Mouse (Mus musculus): ENCODE results near the gene Mfsd14a. TPM values are rescaled to one million over a fixed set of nuclear protein-coding genes. Genes with fewer than 3 reads are reported as not detected.

The Mfsd14a gene
- total RNA-seq, 2 experiments from 2014 or later, result 15.9 to 18.4 TPM

DNA sequence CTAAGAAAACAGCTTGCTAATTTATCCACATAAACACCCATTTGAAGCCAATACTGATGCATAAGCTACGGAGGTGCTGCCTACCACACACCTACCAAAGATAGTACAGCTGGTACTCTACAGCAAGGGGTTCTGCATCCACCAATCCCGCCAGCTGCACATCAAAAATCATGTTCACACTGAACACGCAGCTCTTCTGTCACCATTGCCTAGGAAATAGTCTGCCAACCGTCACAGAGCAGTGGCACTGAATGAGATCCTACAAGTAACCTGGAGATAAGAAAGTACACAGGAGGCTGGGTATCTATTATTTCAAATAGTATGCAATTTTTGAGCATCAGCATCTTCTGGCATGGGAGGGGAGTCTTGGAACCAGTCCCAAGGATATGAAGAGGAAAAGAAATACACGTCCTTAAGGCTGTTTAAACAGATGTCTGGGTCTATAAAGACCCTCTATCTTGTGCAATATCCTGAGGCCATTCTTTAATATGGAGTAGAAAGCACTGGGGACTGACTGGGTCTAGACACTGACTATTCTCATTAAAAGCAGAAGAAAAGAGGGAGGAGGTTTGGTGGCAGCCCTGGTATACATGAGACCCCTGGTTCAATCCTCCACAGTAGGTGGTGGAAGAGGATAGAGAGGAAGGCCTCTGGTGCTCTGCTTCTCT is 9.1 kb downstream of the Mfsd14a start:
- DNase-seq, result no peak

DNA sequence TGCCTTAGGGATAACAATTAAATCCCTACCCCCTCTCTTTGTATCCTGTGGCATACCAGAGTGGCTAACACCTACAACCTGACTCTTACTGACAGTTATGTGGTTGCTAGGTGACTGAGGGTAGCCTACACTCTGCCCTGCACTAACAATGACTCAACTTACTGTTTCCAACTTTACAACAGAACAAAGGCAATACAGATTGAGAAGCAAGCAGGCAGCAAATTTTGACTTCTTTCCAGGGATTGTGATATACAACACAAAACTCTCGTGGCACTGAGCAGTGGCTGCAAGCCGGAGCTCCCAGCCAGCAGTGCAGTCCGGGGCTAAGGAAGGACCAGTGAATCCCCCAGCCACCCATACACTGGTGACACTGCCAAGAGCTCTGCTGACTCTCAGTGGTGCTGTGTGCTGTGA is 10.4 kb downstream of the Mfsd14a start:
- DNase-seq, result no peak

DNA sequence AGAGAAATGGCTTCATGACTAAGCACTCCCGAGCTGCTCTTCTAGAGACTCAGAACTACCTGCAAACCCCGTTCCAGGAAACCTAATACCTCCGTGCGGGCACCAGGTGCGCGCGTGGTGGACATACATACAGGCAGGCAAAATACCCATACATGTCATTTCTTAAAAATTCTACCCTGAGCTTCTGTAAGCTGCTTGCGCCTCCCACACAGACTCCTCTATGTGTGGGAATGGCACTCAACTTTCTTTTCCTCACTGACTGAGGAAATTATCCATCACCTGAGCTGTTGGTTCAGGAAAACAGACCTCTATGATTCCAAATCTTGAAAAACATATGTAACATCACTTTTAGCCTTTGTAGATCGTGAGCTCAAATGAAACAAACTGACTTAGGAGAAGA is 11.8 kb downstream of the Mfsd14a start:
- DNase-seq, result no peak

DNA sequence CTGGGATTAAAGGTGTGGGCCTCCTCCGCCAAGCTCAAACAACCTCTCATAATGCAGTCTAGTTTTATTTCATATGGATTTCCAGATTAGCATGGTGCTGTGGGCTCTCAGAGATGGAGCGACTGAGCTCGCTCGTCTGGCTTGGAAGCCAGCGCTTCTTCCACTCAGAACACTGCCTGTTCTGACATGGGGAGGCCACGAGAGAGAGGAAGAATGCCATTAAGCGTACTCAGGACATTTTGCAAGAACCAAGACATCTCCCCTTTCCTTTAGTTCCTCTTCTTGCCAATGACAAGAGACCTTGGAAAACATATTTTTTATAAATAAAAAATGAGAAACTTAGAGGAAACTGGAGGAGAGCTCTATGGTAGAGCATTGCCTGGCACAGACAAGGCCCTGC is 13.7 kb downstream of the Mfsd14a start:
- DNase-seq, result no peak

DNA sequence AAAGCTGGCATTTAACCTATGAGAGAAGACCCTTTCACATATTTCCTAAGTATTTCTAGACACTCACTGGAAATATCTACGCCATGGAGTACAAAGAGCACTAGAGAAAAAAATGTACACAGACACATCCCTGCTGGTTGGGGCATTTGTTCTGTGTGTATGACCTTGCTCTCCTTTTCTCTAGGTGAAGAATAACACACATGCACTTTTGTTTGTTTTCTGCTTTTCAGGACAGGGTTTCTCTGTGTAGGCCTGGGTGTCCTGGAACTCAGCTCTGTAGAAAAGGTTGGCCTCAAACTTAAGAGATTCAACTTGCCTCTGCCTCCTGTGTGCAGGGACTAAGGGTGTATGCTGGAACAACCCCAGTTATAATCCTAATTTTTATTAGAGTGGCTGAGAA is 16.1 kb downstream of the Mfsd14a start:
- no peak for DNase-seq

DNA sequence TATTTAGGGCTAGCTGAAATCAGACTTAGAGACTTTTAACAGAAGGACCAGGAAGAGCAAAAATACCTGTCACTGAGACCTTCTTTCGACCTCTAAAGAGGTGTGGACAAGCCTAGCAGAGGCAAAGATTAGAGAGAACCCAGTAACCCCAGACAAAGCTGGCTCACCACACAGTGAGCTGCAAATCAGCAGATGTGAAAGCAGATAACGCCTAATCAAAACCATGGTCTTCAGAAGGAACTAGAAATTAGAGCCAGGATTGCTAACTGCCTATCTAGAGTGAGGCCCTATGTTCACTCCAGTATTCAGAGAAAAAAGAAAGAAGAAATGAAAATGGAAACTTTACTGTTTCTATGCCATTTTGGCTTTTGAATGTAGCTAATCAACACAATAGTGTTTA is 20.1 kb downstream of the Mfsd14a start:
- no peak for DNase-seq

DNA sequence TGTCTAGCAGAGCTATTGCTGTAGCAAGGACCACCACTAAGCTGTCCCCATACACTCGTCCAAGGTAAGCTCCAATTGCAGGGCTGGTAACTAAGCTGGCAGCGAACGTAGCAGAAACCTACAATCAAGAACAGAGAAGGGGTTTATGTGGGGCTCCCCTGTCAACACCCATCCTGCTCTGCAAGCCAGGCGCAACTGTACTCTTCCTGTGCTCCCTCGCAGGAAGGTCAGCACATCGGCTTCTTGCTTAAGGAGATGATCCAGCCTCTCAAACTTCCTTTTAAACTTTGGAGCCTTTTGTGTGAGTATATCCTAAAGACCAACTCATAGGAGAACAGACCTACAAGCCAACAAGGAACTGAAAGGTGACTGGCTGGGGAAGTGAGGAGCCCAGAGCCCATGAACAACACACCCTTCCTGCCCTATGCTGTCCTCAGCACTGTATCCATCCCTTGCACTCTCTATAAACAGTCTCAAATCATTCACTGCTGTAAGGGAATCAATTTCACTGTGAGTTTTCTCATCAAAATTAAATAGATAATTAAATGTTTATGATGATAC is 20.6 kb downstream of the Mfsd14a start:
- DNase-seq, result peak in 1 of 2 experiments; percentile 39

DNA sequence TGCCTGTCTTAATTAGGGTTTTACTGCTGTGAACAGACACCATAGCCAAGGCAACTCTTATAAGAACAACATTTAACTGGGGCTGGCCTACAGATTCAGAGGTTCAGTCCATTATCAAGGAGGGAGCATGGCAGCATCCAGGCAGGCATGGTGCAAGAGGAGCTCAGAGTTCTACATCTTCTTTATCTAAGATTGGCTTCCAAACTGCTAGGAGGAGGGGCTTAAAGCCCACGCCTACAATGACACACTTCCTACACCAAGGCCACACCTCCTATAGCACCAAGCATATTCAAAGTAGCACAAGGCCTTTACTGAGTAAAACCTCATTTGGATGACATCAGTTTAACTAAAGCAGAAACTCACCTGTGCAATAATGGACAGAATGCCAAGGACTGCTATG is 22.5 kb downstream of the Mfsd14a start:
- DNase-seq, result no peak

DNA sequence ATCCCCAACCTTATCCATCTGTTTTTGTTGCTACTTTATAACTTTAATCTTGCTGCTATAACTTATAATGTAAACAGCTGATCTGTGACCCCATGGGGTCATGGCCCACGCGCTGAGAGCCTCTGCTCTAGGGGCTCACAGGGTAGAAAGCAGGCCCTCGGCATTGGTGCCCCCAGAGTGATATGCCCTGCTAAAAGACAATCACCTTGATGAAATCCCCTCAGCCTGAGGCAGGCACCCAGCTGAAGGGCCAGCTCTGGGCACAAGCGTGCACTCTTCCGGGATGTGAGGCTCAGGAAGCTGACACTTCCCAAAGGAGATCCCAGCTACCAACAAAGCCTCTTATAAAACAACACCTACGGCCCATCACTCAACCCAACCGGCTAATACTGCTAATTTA is 23.9 kb downstream of the Mfsd14a start:
- no peak for DNase-seq

DNA sequence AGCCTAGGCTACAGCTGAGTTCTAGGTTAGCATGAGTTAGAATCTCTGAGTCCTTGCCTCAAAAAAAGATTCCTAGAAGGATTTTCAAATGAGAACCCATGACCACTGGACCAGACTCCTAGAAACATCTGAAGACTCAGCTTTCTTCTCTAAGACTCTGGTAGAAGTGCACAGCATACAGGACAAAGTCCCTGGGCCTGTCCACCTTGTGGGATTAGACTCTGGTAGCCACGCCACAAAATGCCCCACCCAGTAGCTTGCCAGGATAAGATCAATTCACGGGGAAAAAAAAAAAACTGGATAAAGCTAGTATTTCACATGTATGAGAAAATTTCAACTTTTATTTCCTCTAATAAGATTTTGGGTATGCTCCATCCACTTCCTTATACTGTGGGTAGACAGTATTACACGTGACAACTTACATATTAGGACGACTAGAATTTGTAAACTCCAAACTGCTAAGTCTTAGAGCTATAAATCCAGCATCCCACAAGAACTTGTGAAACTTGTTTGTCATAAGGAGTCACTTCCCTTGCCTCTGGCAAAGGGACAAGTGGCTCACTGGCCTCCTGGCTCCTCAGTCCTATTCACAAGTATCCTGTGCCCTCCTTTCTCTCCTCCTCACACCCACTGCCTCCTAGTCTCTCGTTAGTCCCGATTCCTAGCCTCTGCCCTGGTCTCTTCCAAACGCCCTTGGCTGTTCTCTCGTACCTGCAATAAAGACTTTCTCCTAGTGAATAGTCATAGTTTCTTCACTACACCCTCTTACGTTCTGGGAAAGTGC is 24.6 kb downstream of the Mfsd14a start:
- no peak for DNase-seq

DNA sequence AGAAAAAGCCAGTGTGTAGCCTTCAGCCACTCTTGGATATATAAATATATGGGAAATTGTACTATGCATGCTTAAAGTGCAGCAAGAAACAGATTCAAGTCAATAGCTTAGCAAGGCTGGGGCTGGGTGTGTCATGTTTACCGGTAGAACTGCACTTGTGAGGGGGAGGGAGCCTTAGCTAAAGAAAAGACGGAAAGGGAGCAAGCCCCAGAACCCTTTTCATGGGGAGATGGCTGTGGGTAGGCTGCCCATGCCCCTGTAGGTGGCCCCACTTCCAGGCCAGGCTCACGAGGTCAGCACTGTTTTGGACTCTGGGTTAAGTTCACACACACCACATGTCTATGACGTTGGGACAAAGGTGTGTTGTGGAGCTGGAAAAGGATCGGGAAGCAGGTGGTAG is 26.7 kb downstream of the Mfsd14a start:
- no peak for DNase-seq

DNA sequence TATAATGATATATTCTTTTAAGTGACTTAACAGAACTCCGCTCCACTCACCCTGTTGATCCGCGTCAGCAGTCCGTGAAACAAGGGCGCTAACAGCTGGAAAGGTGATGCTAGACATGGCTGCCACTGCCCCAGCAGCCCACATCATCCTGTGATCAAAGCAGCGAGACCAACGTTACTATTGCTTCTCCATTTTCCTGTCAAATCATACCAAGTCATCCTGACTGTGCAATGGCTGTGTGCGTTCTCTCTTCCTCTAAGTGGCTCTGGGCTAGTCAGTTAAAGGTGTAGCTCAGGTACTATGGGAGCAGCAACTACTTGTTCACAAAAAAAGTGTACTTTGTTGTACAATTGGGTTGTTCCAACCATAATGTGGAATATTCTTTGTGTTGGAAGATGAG is 27.6 kb downstream of the Mfsd14a start:
- no peak for DNase-seq

DNA sequence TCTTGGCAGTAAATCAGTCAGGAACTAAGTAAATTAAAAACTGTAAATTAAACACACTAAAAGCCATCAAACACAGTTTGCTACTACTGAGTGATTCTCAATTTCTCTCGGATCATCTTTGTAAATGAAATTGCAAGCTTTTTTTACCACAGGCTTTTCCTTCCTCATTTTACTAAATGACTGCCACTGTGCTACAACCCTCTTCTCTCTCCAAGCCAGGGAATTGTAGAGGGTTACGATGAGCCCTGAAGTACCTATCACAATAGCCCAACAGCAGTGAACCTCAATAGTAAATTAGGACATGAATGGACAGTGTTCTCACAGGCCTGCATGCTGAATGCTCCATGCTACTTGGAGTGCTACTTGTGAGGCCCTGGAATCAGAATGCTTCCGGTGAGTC is 28.4 kb downstream of the Mfsd14a start:
- no peak for DNase-seq

DNA sequence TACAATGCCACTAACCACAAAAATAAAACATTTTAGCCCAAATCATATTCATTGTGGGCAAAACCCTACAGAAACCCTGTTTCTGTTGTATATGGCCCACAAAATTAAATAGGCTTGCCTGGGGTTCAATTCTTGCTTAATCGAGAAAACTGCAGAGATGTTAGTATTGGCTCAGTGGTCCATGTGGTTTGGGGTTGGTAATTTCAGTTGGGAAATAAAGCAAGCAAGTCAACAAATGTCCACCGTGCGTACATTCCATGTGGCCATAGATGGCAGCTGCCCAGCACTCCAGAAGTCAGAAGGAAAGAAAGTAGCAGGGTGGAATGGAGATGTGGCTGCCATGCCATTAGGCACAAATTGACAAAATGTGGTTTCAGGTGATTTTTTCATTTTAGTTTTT is 29.5 kb downstream of the Mfsd14a start:
- DNase-seq, result no peak

DNA sequence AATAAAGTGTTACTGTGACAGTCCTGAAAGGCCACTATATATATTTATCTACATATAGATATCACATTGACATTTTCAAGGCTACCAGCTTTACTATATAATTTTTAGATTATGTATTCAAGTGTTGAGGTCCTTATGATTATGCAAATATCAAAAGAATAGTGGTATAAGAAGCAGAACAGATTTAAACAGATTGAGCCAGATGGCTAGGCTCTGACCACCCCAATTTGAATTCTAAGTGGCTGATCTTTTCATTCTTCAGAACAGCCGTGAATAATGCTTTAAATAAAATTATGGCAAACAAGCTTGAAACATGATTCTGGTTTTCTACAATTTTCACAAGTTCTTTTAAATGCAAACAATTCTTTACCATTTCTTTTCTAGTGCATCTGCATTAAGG is 31.0 kb downstream of the Mfsd14a start:
- DNase-seq, result no peak

DNA sequence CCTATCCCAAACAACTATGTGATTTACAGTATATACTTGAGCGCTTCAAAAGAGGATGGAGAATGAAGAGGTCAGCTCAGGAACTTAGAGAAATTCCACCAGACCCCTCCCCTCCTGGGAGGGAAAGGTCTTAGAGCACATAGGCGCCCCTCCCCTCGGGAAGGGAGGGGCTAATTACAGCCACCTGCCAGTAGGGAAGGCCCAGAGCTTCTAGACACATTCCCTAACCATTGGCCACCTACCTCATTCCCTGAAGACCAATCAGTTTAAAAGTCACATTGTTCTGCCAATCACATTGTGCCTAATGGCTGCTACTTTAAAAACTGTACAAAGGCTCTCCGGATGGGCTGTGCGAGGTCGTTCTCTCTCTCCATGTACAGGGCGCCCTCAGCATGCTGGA is 39.8 kb downstream of the Mfsd14a start:
- no peak for DNase-seq

DNA sequence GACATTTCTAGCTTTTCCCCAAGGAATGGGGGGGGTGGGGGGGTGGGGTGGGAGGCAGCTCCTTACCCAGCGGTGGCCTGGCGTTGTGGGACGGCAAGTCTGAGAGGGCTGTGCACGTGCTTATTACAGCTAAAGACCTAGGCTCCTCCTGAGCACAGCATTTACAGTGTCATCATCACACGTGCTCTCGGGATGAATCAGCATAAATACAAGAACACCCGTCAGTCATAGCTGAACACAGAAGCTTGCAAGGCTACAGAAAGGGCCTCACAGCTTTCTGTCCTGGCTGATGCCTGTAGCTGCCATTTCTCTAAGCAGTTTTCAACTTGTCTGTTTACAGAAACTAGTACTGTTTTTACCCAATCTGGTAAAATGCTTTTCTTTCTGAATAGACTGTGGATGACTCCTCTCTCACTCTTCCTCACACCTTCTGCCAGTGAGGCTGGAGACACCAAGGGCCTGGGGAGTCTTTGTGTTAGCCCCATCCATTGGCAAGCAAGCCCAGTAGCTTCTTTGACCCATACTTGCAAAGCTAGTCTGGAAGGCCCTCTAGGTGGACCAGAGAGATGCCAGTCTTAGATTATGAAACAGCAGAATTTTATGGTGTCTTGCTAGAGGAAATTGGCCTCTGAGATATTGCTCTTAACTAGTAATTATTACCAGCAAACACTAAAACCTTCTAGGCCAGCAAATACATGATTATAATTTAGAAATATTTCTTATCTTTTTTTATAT is 41.7 kb downstream of the Mfsd14a start:
- no peak for DNase-seq

DNA sequence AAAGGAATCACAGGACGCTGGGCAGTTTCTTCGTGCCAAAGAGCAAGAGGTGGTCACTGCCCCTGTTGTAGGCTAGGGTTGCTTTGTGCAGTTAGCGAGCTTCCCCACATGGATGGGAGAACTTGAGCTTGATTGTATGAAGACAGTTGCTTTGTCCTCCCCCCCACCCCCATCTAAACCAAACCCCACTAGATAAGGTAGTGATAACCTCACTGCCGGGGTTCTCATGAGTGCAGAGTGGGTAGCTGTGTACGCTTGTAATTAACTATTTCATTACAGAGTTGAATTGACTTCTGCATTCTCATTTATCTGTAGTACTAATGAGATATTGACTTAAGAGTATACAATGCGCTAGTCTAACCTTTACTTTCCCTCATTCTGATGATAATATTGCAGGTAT is 43.6 kb downstream of the Mfsd14a start:
- DNase-seq, result no peak

DNA sequence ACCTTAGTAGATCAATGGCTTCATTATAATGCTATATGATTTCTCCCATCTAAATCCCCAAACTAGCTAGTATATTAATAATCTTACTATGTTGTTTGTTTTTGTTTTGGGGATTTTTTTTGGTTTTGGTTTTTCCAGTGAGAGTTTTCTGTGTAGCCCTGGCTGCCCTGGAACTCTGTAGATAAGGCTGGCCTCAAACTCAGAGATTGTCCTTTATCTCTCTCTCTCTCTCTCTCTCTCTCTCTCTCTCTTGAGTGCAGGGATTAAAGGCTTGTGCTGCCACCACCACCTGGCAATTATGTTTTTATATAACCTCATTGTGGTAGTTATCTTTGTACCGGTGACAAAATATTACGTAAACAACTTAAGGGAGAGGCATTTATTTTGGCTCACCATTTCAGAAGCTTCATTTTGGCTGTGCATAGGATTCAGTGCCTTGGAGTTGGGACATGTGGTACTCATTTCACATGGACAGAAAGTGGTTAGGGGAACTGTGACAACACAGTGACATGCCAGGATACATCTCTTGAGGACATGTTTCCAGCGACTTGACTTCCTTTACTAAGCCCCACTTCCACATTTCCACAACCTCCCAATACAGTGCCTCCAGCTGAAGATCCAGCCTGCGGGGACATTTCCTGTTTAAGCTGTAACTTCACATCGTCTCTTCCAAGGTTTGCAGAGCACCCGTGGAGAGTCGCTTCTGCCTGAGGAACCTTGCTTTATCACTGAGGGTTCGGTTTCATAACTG is 47.0 kb downstream of the Mfsd14a start:
- DNase-seq, result peak in 1 of 2 experiments; percentile 8

DNA sequence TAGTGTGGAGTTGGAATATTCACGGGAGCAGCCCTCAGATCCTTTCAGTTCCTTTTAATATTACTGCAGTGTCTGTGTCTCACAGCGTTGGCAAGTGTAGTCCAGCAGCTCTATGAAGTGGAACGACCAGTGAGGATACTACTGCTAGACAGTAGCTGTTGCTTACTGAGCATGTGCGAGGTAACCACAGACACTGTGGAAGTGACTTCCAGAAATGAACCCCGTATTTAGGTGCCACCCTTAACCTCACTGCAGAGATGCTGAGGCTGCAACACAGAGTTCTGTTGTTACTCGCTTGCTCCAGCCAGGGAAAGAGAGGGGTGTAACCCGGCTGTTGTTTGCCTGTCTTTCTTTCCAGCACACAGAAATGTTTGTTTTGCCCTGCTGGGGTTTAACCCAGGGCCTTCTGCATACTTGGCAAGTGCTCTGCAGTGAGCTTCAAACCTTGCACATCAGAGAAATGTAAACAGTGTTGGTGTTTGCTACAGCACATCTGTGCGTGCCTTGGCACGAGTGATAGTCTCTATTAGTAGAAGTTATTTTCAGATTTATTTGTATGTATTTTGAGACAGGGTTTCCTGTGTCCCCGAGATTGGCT is 48.1 kb downstream of the Mfsd14a start, which contains the start of gene Trmt13:
Gene Trmt13 (minus strand): TSS at position 293 of the 598 bp plus-strand sequence.
- peak; percentile 13 to 37 for DNase-seq

DNA sequence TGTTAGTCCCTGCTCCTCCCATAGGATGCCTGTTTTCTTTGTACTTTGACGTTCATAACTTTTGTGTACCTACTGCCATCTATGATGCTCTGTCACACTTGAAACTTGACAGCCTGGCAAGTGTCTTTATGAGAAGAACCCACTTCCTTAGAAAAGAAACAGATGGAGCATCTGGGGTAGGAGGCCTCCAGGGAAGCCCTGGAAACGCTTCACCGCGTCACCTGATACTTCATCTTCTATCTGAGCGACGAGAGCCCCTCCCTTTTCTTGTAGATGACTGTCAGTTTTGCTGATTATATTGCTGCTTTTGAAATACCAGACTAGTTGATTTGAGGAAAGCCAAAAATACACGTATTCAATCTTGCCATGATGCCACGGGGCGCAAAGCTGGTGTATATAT is 57.9 kb downstream of the Mfsd14a start:
- DNase-seq, result no peak

DNA sequence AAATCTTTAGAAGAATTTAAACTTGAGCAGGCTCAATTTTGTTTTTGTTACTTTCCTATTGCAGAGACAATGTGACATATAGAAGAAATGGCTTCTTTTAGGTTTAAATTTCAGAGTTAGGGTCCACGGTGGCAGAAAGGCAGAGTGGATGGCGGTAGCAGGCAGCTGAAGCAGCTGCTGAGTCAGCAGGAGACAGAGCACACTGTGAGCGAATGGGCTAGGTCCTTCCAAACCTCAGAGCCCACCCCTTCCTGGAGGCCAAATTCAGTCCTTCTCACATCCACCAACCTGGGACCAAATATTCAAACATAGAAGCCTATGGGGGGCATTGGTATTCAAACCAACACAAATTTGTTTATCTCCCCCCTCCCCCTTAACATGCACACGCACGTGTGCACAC is 60.7 kb downstream of the Mfsd14a start:
- no peak for DNase-seq

Data from heart, adult 18-20 months (tissue).